Mouse (Mus musculus): ENCODE data around the gene Actn2.

DNA sequence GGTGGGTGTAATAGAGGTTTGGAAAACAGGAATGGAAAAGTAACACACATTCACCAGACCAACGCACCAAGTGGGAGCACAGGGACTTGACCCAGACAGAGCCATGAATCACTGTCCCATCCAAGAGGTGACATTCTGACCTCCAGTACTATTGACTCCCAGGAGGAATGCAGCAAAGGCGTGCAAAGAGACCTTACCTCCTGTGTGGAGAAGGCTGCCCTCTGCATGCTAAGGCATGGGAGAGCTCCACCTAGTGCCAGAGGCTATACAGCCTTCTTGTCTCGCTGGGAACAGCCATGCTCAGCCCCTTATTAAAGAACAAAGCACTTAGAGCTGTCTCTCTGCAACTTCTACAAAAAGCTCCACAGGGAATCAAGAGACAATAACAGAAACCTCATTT lies 73.5 kb downstream of the Actn2 start:
- TF ChIP-seq CTCF (IDR thresholded peaks at IDR 0.05; ENCODE audit: extremely low read depth, insufficient read depth, low read length) (peak; percentile 29; the same call in 1 of the 2 replicates), POLR2A (IDR thresholded peaks at IDR 0.05; ENCODE audit: extremely low read depth, insufficient read depth, low read length) (no peak)
